Mouse (Mus musculus): ENCODE data around the gene Podn.

Gene Podn

GRCm38 (mm10) chr4:107966416-107967109, 129.7 kb downstream of the Podn start:
- DNase-seq (ENCODE audit: low spot score in 2 of 2) = no peak

All from urinary bladder, postnatal 4 days (tissue).